Comparison of ENCODE assay signal across 10 mouse cellular contexts in the genomic region with DNA sequence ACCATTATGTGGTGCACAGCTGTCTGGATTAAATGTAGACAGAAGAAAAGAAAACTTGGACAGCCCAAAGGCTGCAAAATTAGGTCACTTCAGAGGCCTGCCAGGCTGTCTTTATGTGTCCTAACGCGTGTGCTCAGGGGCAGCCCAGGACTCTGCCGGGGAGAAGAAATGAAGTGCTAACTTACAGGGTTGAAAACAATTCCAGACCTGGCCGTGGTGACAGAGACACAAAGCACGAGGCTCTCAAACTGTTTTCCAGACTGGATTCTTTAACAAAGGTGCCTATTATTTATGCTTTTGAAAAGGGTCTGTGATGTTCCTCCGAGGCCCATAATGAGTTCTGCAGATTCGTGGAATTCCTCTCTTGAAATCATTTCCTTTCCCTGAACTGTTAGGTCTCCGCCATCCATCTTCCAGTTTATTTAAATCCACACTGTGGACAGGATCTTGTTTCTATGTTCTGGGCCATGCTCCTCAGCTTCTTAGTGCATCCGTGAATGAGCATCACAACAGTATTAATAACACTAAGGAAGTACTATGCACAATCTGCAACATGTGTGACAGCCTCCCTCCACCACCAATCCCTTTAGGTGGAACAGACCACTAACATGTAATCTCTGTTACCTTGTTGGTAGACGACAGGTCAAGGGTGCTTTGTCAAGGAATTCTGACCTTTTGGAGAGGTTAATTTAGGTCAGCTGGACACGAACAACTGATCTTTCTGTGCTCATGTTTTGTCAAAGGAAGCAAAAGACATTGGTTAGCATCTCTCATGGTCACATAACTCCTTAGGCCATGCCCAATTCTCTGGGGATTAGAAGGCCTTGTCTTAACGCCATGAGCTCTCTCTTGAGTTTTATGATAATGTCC.
A peak's percentile ranks its signal among the peaks of the same experiment; 100 is the strongest.
DNase-seq lines count a peak whose midpoint lies in the region; ATAC-seq and TF ChIP-seq lines count a peak whose summit lies in the region.
"Had no signal": no experiment of that assay in that cellular context is flagged by ENCODE, and none has a peak within 500 bp of the region (broad histone marks: within the 10 kb centered on the region; RNA-seq: fewer than 3 reads in every experiment).

No protein-coding gene starts in this region.

- peaks cover 10% of the 10 kb centered on the region; the same call in 1 of the 2 replicates for H3K4me1 ChIP-seq in lung, postnatal 0 days (ENCODE audit: insufficient read depth, low read depth, low read length)
- peaks cover 48% of the 10 kb centered on the region for H3K4me1 ChIP-seq in forebrain, embryonic 16.5 days (replicated peaks; ENCODE audit: control insufficient read depth, insufficient read depth, low read length)

- 40% methylated on average over 12 of the region's 12 CpGs for WGBS in lung, postnatal 0 days
- 27% methylated on average over 12 of the region's 12 CpGs for WGBS in forebrain, embryonic 16.5 days

- TF ChIP-seq CTCF in lung, postnatal 0 days (IDR thresholded peaks at IDR 0.05) = no peak

- H3K27me3 ChIP-seq in lung, postnatal 0 days (replicated peaks; ENCODE audit: insufficient read depth, low read length) = no peaks in the 10 kb centered on the region
- H3K27me3 ChIP-seq in forebrain, embryonic 16.5 days (replicated peaks; ENCODE audit: control insufficient read depth, insufficient read depth, low read length) = no peaks in the 10 kb centered on the region
- H3K27me3 ChIP-seq: midbrain, embryonic 12.5 days had no signal

- no peak overlapping the region for H3K9ac ChIP-seq in lung, postnatal 0 days (replicated peaks; ENCODE audit: low read depth)
- no peak overlapping the region for H3K9ac ChIP-seq in forebrain, embryonic 16.5 days (replicated peaks; ENCODE audit: low read depth, low read length)
- H3K9ac ChIP-seq: midbrain, embryonic 12.5 days had no signal

- ATAC-seq in lung, postnatal 0 days = peak; percentile 45; the same call in 1 of the 2 replicates
- ATAC-seq in forebrain, embryonic 16.5 days = no peak
- no peak for ATAC-seq in frontal cortex, adult (ENCODE audit: low TSS enrichment)

- peak; percentile 14 for DNase-seq in gastrocnemius, postnatal 10 days
- DNase-seq in gastrocnemius, adult 18-20 months (ENCODE audit: low spot score) = no peak
- peak; percentile 41 for DNase-seq in lung, postnatal 0 days (ENCODE audit: low spot score)
- no peak for DNase-seq in lung, postnatal 25 days (ENCODE audit: low spot score)
- peak; percentile 81 for DNase-seq in mesoderm, embryonic 11.5 days (ENCODE audit: low read depth, low spot score)
- no peak for DNase-seq in right cerebral cortex, postnatal 25 days
- DNase-seq: thymus, adult 2 months had no signal

- H3K9me3 ChIP-seq in lung, postnatal 0 days (ENCODE audit: low read length) = no peaks in the 10 kb centered on the region
- no peaks in the 10 kb centered on the region for H3K9me3 ChIP-seq in forebrain, embryonic 16.5 days (ENCODE audit: control insufficient read depth, low read length)
- H3K9me3 ChIP-seq: midbrain, embryonic 12.5 days had no signal

- no peak overlapping the region for H3K4me3 ChIP-seq in lung, postnatal 0 days (ENCODE audit: low read depth, low read length)
- H3K4me3 ChIP-seq in forebrain, embryonic 16.5 days (replicated peaks; ENCODE audit: low read length) = no peak overlapping the region
- H3K4me3 ChIP-seq: midbrain, embryonic 12.5 days had no signal

- H3K4me2 ChIP-seq in lung, postnatal 0 days (replicated peaks; ENCODE audit: low read depth, low read length) = no peak overlapping the region
- H3K4me2 ChIP-seq in forebrain, embryonic 16.5 days (ENCODE audit: low read length) = no peak overlapping the region
- H3K4me2 ChIP-seq: midbrain, embryonic 12.5 days had no signal

- H3K36me3 ChIP-seq in lung, postnatal 0 days (ENCODE audit: insufficient read depth, low read length) = no peaks in the 10 kb centered on the region
- no peaks in the 10 kb centered on the region for H3K36me3 ChIP-seq in forebrain, embryonic 16.5 days (ENCODE audit: control insufficient read depth, insufficient read depth)
- H3K36me3 ChIP-seq: midbrain, embryonic 12.5 days had no signal

- H3K27ac ChIP-seq in lung, postnatal 0 days (ENCODE audit: low read length) = no peak overlapping the region
- peak overlapping the region; percentile 42 for H3K27ac ChIP-seq in forebrain, embryonic 16.5 days (ENCODE audit: low read length)
- H3K27ac ChIP-seq: midbrain, embryonic 12.5 days had no signal

- TF ChIP-seq EP300 in lung, postnatal 0 days (IDR thresholded peaks at IDR 0.05) = peak; percentile 47; the same call in 1 of the 2 replicates

Comparison
In these comparisons a context has a peak if more than half of its experiments do, and no peak if none do; other contexts are left out.
1. DNase-seq: peak in gastrocnemius, postnatal 10 days (single experiment), lung, postnatal 0 days (single experiment) and mesoderm, embryonic 11.5 days (single experiment); none in gastrocnemius, adult 18-20 months (single experiment), lung, postnatal 25 days (single experiment) and right cerebral cortex, postnatal 25 days (single experiment).